Mouse (Mus musculus) layer of hippocampus, postnatal 25 days (tissue): Measurements from ENCODE around the gene Gpatch8. TPM values are rescaled to one million over a fixed set of nuclear protein-coding genes. Genes with fewer than 3 reads are reported as not detected.

ENCODE experiments used
- DNase-seq, 2 experiments: peaks; one replicate each; pipeline ENCODE4 v3.0.0; 2022; ENCODE audit warnings: mixed read lengths in 2 of 2, low spot score in 1 of 2; ENCODE audit errors: extremely low spot score in 1 of 2
- total RNA-seq, 2 experiments: library from RNA; stranded (reverse); gene quantifications; 2 replicates each; pipeline ENCODE4 v1.2.3; 2021

The Gpatch8 gene
- total RNA-seq, 2 experiments from 2014 or later, result 38.3 to 49.4 TPM

DNA sequence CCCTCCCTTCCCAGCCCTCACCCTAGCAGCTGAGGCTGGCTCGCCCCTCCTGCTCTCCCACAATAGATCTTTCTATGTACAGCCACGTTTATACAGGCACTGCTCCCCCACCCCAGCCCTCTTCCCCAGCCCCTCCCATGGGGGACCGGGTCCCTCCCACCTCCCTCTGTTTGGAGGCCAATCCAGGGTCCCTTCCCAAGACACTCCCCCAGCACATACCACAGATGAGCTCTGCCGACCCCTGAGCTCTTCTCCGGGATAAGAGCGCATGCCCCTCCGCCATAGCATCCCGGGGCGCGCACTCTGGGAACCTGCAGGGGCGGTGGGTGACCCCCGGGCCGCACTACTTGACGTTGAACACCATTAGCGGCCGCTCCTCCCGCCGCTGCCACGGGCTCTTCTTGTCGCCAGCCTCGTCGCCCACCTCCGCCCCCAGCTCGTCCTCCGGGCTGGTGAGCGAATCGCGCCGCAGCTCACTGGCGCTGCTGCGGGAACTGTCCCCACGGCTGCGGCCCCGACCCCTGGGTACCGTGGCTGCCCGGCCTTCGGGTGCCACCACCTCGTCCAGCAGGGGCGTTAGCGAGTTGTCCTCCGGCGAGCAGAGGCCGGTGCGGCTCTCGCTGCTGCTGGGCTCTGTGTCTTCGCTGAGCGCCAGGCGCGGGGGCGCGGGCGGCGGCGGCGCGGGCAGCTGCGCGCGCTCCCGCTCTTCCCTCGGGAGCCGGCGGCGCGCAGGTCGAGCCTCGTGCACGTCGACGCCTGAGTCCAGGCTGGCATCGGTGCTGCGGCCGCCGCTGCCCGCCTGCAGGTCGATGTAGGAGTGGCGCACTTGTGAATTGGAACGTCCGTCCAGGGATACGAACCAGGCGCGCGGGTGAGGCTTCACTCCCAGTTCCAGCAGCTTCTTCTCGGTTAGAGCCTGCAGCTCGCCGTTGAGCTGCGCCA, 118.8 kb downstream of the Gpatch8 start:
- peak in 1 of 2 experiments; percentile 56 for DNase-seq

DNA sequence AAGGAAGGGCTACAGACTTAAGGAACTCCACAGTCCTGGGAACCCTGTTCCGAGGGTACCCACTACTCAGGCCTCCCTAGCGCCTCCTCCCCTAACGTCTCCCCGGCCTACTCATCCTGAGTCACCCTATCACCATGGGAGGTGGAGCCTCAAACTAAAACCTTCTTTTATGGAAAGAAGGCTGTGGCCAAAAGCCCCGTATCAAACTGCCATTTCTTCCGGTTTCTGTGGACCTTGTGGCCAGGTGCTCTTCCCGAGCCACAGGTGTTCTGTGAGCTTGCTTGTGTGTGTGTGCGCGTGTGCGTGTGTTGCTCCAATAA, 119.8 kb downstream of the Gpatch8 start:
- no peak for DNase-seq

DNA sequence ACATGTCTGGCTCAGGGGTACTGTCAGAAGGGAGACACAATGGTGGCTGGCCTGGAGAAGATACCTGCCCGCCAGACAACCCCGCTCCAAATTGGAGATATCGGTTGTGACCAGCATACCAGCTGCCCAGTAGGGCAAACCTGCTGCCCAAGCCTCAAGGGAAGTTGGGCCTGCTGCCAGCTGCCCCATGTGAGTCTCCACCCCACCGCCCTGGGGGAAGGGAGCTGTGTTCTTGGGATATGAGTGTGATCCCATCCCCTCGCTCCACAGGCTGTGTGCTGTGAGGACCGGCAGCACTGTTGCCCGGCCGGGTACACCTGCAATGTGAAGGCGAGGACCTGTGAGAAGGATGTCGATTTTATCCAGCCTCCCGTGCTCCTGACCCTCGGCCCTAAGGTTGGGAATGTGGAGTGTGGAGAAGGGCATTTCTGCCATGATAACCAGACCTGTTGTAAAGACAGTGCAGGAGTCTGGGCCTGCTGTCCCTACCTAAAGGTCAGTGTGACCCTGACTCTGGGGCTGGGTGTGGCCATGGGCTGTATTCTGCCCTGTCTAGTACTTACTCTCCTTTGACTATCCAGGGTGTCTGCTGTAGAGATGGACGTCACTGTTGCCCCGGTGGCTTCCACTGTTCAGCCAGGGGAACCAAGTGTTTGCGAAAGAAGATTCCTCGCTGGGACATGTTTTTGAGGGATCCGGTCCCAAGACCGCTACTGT, 120.3 kb downstream of the Gpatch8 start:
- no peak for DNase-seq

DNA sequence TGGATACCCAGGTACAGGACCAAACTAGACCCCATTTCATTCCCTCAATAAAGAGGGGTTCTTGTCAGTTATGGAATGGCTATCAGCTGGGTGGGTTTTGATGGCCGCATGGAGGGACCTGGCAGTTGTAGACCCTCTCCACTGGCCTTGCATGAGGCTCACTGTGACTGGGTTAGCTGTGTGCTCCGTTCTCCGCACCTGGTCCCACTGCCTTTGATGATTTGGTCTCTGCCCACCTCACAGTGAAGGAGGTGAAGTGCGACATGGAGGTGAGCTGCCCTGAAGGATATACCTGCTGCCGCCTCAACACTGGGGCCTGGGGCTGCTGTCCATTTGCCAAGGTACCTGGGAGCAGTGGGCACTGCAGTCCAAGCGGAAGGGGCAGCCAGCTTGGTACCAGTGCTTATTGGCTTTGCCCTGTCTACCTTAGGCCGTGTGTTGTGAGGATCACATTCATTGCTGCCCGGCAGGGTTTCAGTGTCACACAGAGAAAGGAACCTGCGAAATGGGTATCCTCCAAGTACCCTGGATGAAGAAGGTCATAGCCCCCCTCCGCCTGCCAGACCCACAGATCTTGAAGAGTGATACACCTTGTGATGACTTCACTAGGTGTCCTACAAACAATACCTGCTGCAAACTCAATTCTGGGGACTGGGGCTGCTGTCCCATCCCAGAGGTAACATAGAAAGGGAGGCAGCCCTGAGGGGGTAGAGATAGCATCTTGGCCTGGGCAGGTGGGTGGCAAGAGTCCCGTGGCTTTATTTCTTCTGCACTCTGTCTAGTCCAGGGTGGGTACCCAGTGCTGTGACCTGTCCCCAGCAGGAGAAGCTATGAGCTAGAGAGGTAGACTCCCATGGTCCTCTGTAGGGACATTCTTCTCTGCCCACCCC, 121.1 kb downstream of the Gpatch8 start:
- DNase-seq, result no peak

DNA sequence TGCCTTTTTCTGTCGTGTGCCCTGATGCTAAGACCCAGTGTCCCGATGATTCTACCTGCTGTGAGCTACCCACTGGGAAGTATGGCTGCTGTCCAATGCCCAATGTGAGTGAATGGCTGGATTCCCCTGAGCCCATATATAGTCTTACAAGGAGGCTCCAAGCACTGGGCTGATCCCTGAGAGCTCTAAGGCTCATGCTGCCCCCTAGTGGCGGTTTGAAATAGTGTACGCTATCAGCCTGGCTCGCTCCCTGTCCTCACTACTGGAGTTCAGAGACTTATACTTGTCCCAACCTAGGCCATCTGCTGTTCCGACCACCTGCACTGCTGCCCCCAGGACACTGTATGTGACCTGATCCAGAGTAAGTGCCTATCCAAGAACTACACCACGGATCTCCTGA, 121.8 kb downstream of the Gpatch8 start:
- DNase-seq, result peak; percentile 85 to 97

DNA sequence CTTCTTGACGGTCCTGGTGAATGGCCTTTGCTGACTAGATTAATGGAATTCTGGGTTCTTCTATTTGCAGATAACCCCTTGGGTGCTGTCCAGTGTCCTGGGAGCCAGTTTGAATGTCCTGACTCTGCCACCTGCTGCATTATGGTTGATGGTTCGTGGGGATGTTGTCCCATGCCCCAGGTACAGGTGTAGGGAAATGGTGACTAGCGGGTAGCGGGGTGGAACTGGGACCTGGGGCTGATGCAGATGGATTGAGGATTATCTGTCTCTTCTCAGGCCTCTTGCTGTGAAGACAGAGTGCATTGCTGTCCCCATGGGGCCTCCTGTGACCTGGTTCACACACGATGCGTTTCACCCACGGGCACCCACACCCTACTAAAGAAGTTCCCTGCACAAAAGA, 122.3 kb downstream of the Gpatch8 start:
- no peak for DNase-seq

DNA sequence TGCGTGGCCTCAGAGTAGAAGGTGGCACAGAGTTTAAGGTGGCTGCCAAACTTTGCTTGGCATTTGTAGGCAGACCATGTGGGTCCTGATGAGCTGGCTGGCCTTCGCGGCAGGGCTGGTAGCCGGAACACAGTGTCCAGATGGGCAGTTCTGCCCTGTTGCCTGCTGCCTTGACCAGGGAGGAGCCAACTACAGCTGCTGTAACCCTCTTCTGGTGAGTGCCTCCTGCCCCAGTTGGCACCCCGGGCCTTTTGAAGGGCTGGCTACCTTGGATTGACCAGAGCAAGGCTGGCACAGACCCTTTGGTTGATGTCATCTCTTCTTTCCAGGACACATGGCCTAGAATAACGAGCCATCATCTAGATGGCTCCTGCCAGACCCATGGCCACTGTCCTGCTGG, 123.3 kb downstream of the Gpatch8 start:
- DNase-seq, result no peak

DNA sequence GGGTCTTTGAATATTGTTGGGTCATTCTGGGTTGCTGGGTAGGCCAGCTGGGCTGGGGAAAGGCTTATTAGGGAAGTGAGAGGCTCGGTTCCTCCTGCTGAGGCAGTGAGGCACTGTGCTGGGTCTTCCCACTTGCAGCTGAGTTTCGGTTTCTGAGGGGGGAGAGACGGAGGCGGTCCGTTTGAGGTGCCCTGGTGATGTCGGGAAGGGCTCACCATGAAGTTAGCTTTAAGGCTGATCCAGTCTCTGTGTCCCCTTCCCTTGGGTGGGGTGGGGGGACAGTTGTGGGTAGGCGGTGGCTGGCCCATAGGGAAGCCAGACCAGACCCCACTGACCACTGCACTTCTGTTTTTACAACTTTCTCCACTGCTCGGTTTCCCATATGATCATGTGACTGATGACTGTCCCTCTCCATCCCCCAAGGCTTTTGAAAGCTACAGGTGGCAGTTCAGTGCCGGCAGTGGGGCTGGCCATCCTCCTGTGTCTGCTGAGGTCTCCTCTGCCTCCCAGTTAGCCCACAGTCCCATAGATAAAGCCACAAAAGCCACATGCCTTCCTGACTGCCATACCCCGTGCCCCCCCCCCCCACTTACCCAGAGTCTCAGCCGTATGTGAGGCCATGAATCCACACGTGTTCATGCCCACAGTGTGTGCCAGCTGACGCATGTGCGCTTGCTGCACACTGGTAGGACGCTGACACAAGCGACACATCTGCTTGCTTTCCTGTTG, 123.9 kb downstream of the Gpatch8 start:
- no peak for DNase-seq

DNA sequence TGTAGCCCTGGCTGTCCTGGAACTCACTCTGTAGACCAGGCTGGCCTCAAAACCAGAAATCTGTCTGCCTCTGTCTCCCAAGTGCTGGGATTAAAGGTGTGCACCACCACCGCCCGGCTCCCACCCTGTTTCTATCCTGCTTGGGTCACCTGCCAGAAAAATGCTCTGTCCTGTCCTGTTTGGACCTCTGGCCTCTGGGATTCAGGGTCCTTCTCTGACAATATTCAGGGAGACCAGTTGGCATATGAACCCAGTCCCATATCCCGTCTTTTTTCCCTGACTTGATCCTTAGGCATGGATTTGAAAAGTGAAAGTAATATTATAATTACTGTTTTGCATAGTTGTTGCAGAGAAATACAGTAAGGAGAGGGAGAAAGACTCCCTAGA, 124.5 kb downstream of the Gpatch8 start:
- DNase-seq, result no peak

DNA sequence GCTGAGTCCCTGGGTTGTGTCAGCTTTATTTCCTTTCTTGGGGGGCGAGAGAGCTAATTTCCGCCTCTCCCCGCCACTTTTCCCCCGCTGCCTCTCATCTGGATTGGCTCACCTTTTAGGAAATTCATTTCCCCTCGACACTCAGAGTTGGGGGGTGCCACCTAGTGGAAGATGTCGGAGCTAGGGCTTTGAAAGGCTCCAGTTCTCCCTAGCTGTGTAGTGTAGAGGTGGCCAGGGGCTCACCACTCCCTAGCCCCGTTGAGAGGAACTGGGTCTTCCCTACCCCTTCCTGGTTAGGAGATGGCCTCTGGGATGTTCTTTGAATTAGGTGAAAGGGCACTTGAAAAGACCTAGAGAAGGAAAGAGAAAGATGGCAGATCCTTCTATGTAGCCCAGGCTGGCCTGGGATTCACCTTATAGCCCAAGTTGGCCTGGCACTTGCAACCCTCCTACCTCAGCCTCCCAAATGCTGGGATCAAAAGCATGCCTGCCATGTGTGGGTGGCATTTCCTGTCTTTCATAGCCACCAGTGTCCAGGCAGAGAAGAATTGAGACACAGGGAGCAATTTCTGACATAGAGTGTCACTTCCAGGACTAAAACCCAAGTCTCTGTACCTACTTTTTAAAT, 125.1 kb downstream of the Gpatch8 start:
- DNase-seq, result peak in 1 of 2 experiments; percentile 77

DNA sequence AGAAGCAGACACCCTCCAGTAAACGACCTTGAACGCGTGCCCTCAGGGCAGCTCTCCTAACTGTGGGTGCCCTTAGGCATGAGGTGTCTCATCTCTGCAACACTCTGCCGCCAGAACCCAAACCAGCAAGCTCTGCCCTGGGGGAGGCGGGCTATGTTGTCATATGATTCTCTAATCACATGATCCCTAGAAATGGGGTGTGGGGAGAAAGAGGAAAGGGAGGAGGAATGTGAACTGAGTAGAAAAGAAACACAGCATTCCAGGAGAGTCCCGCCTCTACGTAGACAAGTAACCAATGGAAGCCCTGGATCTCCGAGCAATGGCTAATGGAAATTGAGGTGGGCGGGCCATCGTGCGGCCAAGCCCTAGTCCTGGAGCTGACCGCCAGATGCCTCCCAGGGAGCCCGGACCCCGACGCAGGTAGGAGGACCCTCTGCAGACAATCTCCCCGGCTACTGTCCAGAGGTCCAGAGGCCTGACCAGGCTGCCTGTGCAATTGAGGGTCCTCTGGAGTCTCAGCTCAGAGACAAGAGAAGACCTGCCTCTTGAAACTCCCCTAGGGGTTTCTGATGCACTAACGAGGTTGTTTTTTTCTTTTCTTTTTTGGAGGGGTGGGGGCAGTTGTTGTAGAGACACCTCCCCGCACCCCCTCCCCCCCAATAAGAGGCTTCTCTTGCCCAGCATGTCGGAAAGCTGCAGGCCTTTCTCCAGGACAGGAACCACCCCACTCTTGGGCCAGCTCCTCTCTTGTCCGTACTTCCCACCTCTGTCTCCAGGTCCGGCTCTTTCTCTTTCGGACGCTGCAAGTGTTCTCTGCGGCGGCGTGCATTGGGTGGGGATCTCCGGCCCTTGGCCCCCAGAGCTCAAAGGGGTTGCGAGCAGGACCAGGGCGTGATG, 125.8 kb downstream of the Gpatch8 start, which contains the start of gene Grn:
TSS of gene Grn (plus strand) at position 195 of the 897 bp plus-strand sequence.
- peak in 1 of 2 experiments; percentile 66 for DNase-seq

DNA sequence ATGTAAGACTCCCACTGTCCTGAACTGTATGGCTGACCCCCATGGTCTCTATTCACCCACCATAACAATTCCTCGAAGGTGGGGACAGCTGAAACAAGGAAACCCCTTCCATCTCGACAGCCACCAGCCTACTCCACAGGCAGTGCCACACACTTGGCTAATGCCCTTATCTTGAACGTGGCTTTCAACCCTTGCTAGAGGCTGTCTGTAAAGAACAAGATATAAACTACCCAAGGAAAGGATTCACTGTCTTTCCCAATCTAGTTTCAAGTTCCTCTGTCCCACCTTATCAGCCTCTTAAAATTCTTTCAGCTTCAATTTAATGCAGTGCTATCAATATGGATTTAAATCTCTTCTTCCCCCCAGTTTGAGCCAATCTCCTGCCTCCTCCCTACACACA, 126.6 kb downstream of the Gpatch8 start:
- DNase-seq, result no peak

DNA sequence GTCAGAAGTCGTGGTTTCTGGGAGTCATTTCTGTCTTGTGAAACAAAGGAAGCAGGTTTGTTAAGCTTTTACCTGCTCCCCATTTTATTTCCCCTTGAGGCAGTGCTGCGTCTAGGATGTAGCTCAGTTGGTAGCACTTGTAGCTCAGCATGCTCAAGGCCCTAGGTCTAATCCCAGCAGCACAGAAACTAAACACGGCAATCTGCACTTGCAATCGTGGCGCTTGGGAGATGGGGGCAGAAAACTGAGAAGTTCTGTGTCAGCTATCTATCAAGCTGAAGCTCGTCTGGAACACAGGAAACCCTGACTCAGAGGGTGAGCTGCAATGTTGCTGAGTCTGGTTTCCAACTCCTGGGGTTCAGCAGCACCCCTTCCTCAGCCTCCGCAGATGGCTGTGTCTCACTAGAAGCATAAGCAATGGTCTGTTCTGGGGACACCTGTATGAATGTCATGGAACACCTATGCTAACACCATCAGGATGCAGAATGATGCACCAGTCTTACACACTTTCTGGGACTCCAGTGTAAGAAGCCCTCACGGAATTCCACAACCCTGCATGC, 127.1 kb downstream of the Gpatch8 start:
- no peak for DNase-seq

Other genes with a start within 250 kb of the Gpatch8 start
- gene Ubtf, start 236.7 kb downstream of the Gpatch8 start, total RNA-seq, result 100 to 1,000 TPM; 123 to 134 TPM
- under 1 TPM; 0.31 to 0.81 TPM for gene Slc4a1, start 190.2 kb downstream of the Gpatch8 start, total RNA-seq
- gene Rundc3a, start 163.0 kb downstream of the Gpatch8 start, total RNA-seq, result 100 to 1,000 TPM; 442 to 490 TPM
- 10 to 100 TPM; 63.7 to 65.3 TPM for gene Slc25a39, start 148.4 kb downstream of the Gpatch8 start, total RNA-seq
- gene Grn, start 126.1 kb downstream of the Gpatch8 start, total RNA-seq, result 10 to 100 TPM; 69.9 to 74.0 TPM
- gene Fam171a2, start 108.7 kb downstream of the Gpatch8 start, total RNA-seq, result 100 to 1,000 TPM in 1 of 2 experiments, 10 to 100 TPM in 1; 85.4 to 109 TPM
- gene Itga2b, start 86.3 kb downstream of the Gpatch8 start, total RNA-seq, result 1 to 10 TPM in 1 of 2 experiments, under 1 TPM in 1; 0.68 to 2.1 TPM
- gene Gm11627, start 23.1 kb upstream of the Gpatch8 start, total RNA-seq, result 1 to 10 TPM; 3.1 to 3.7 TPM
- gene Fzd2, start 48.0 kb upstream of the Gpatch8 start, total RNA-seq, result 1 to 10 TPM; 6.6 to 9.9 TPM
- not detected for gene Meioc, start 107.3 kb upstream of the Gpatch8 start, total RNA-seq
- gene Ccdc43, start 141.4 kb upstream of the Gpatch8 start, total RNA-seq, result 10 to 100 TPM; 35.5 to 38.1 TPM
- 100 to 1,000 TPM; 186 to 205 TPM for gene Adam11, start 205.0 kb upstream of the Gpatch8 start, total RNA-seq